10 mouse cellular contexts compared by ENCODE assay signal in the genomic region with DNA sequence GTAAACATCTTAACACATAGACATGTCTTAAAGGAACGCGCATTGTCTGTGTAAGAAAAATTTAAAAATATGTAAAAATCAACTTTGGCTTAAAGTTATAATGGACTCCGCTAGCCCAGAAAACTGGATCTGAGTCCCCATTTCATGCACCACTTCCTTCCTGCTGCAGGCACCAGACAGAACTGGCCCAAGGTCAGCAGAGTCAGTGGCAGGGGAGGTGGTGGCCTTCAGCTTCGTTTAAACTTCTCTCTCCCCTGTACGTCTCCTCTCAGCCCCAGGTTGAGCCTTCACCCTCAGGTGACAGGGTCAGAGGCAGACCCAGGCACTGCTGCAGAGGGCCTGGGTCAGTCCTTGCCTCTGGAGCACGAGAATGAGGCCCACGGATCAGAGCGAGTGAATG. TPM values are rescaled to one million over a fixed set of nuclear protein-coding genes. Genes with fewer than 3 reads are reported as not detected.
DNase-seq lines count a peak whose midpoint lies in the region; ATAC-seq and TF ChIP-seq lines count a peak whose summit lies in the region.
"Had no signal": no experiment of that assay in that cellular context is flagged by ENCODE, and none has a peak within 500 bp of the region (broad histone marks: within the 10 kb centered on the region; RNA-seq: fewer than 3 reads in every experiment).

No protein-coding gene starts in this region.

- no peak overlapping the region for H3K27ac ChIP-seq in kidney, embryonic 14.5 days (ENCODE audit: low read depth, low read length)
- peak overlapping the region; percentile 11; the same call in 1 of the 2 replicates for H3K27ac ChIP-seq in intestine, postnatal 0 days (ENCODE audit: low read depth, low read length)

- H3K4me1 ChIP-seq in kidney, embryonic 14.5 days (ENCODE audit: control insufficient read depth, insufficient read depth, low read length): peaks cover 15% of the 10 kb centered on the region
- 0 out of 2 replicates have a peak, but pooled peaks cover 10% of the 10 kb centered on the region for H3K4me1 ChIP-seq in intestine, postnatal 0 days (replicated peaks; ENCODE audit: control insufficient read depth, insufficient read depth, low read length)

- H3K4me3 ChIP-seq in kidney, embryonic 14.5 days (ENCODE audit: low read length): no peak overlapping the region
- H3K4me3 ChIP-seq in intestine, postnatal 0 days (ENCODE audit: low read depth, low read length): no peak overlapping the region
- H3K4me3 ChIP-seq: erythroblast, embryonic 14.5 days had no signal

- no peaks in the 10 kb centered on the region for H3K27me3 ChIP-seq in kidney, embryonic 14.5 days (ENCODE audit: control insufficient read depth, insufficient read depth, low read length)
- no peaks in the 10 kb centered on the region for H3K27me3 ChIP-seq in intestine, postnatal 0 days (replicated peaks; ENCODE audit: control insufficient read depth, insufficient read depth, low read length)

- no peak for ATAC-seq in kidney, embryonic 14.5 days (ENCODE audit: low FRiP score, low TSS enrichment)
- no peak for ATAC-seq in intestine, postnatal 0 days

- peak; percentile 41 for DNase-seq in kidney, adult 11 months
- DNase-seq in 416B (ENCODE audit: low read depth): peak; percentile 70
- peak; percentile 50 for DNase-seq in adrenal gland, adult 8-10 months
- DNase-seq in urinary bladder, postnatal 14 days (ENCODE audit: low spot score): no peak
- no peak for DNase-seq in urinary bladder, postnatal 25 days (ENCODE audit: low spot score)
- DNase-seq: cerebellum, adult 11-12 months; thymus, adult 2 months had no signal

- no peaks in the 10 kb centered on the region for H3K36me3 ChIP-seq in kidney, embryonic 14.5 days (ENCODE audit: control insufficient read depth, insufficient read depth, low read length)
- H3K36me3 ChIP-seq in intestine, postnatal 0 days (ENCODE audit: control insufficient read depth, insufficient read depth): no peaks in the 10 kb centered on the region; the same call in 1 of the 2 replicates

- no peaks in the 10 kb centered on the region for H3K9me3 ChIP-seq in kidney, embryonic 14.5 days (ENCODE audit: control insufficient read depth, low read length)
- no peaks in the 10 kb centered on the region for H3K9me3 ChIP-seq in intestine, postnatal 0 days (ENCODE audit: control insufficient read depth)

- H3K9ac ChIP-seq in kidney, embryonic 14.5 days (ENCODE audit: low read depth, low read length): no peak overlapping the region
- no peak overlapping the region for H3K9ac ChIP-seq in intestine, postnatal 0 days (ENCODE audit: low read depth, low read length)

- TF ChIP-seq CTCF in intestine, postnatal 0 days (IDR thresholded peaks at IDR 0.05; ENCODE audit: low read depth): no peak

- H3K4me2 ChIP-seq in kidney, embryonic 14.5 days (replicated peaks; ENCODE audit: low read depth, low read length): no peak overlapping the region
- H3K4me2 ChIP-seq in intestine, postnatal 0 days (replicated peaks; ENCODE audit: low read depth): no peak overlapping the region

- WGBS in kidney, embryonic 14.5 days: 48% methylated on average over 8 of the region's 8 CpGs
- WGBS in intestine, postnatal 0 days: 60% methylated on average over 8 of the region's 8 CpGs

RNA-seq across cellular contexts. Expression of gene Wipf1, which starts 6.6 kb away (rescaled TPM):
- polyA plus RNA-seq in kidney, embryonic 14.5 days (2014; fragmentation: Nextera tagmentation; extraction: Ambion mirVana): 8.3 and 12.9 TPM in 2 replicates
- 10 to 100 TPM; 14.3 to 30.5 (median 19.8) TPM for total RNA-seq in adrenal gland, adult 8-10 months (2022)
- polyA plus RNA-seq in intestine, postnatal 0 days (2015; fragmentation: Nextera tagmentation; extraction: Ambion mirVana): 9.9 and 10.3 TPM in 2 replicates

RNA-seq across cellular contexts. Expression of gene Chrna1, which starts 57.2 kb away (rescaled TPM):
- polyA plus RNA-seq in kidney, embryonic 14.5 days (2014; fragmentation: Nextera tagmentation; extraction: Ambion mirVana): 0.35 and 0.86 TPM in 2 replicates
- total RNA-seq in adrenal gland, adult 8-10 months (2022): under 1 TPM in 3 of 4 experiments, not detected in 1; 0.05 to 0.09 (median 0.06) TPM
- 0.08 and 0.12 TPM in 2 replicates for polyA plus RNA-seq in intestine, postnatal 0 days (2015; fragmentation: Nextera tagmentation; extraction: Ambion mirVana)
- polyA plus RNA-seq: erythroblast, embryonic 14.5 days had no signal

Comparison
In these comparisons a context has a peak if more than half of its experiments do, and no peak if none do; other contexts are left out.
1. DNase-seq: peak in kidney, adult 11 months (single experiment), 416B (single experiment) and adrenal gland, adult 8-10 months (single experiment); none in urinary bladder, postnatal 14 days (single experiment) and urinary bladder, postnatal 25 days (single experiment).